Mouse (Mus musculus) gastrocnemius, postnatal 36 days (tissue): Measurements from ENCODE around the gene Zfp583. TPM values are rescaled to one million over a fixed set of nuclear protein-coding genes. Genes with fewer than 3 reads are reported as not detected.

Experiments
- DNase-seq, 2 experiments: peaks; one replicate each; pipeline ENCODE4 v3.0.0; 2022
- intact Hi-C: fragments of 180-260 bp; cut with DNase I; formaldehyde crosslinking; loops from one replicate; pipeline ENCODE4 v1.15.1; 2025
- total RNA-seq, 2 experiments: library from RNA; stranded (reverse); gene quantifications; 2 replicates each; pipeline ENCODE4 v1.2.3; 2021

Gene Zfp583
- total RNA-seq, 2 experiments from 2014 or later: 0.46 to 0.49 TPM

GRCm38 (mm10) chr7:6286921-6287531 lies 44.1 kb downstream of the Zfp583 start:
- DNase-seq: no peak
- intact Hi-C loops: loop anchor here (5.0 to 10.0 kb wide), 2 partner anchors 45 to 112 kb away; partner anchors contain the start of genes Zfp444 and Zfp583

DNA sequence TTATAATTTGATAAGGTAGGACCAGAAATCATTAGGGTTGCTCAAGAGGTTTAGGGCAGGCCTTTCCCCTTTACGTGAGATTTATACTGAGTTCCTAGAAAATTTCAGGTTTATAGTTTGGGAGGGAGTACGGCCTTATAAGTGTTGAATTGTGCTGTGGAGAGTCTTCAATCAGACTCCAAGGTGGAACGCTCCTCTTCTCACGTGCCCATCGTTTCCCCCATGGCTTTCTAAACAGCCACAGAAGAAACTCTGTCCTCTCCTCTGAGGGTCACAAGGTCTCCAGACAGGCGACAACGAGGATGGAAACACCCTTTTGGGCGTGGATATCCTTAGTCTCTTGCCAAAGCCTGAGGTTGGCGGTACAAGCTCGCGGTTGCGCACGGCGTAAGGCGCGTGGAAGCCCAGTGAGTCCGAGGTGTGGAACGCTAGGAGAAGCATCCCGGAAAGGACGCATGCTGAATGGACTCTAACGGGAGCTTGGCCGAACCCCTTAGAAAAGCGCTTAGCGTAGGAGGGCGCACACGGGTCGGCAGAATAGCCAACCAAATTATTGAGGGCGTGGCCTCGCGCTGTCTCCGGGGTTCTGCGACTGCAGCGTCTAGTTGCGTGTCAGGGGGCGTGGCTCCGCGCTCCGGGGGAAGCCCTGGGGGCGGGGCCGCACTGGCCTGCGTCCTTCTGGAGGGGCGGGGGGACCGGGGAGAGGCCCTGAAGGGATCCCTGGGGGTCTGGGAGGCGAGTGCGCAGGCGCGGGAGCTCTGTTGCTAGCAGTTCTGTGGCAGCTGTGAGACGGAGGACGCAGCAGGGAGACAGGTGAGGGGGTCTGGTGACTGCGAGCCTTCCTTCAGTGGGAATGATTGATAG lies 45.0 kb downstream of the Zfp583 start, which contains the start of gene Zfp667:
Gene Zfp667 (plus strand): TSS at position 738 of the 864 bp plus-strand sequence.
- intact Hi-C loops: loop anchor here (5.0 to 10.0 kb wide), 2 partner anchors 46 to 111 kb away; partner anchors contain the start of genes Zfp444 and Zfp583
- DNase-seq: peak; percentile 95 to 98

DNA sequence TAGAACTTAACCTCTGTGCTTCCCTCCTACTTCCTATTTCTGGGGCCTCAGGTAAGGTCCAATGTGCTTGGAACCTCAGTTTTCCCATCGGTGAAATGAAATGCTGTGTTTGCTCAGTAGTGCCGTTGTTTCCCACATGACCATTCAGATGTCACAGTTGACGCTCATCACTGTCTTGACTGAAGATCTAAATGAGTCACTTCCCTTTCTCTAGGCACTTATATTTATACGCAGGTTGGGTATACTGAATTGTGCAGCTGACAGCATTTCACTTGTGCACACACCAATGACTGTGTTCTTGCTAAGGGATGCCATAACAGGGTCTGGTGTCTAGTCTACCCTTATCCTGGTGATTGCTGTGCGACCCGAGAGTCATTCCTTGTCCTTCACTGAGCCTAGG lies 45.7 kb downstream of the Zfp583 start:
- DNase-seq: no peak
- intact Hi-C loops: loop anchor here (5.0 to 10.0 kb wide), 2 partner anchors 47 to 111 kb away; partner anchors contain the start of genes Zfp444 and Zfp583

DNA sequence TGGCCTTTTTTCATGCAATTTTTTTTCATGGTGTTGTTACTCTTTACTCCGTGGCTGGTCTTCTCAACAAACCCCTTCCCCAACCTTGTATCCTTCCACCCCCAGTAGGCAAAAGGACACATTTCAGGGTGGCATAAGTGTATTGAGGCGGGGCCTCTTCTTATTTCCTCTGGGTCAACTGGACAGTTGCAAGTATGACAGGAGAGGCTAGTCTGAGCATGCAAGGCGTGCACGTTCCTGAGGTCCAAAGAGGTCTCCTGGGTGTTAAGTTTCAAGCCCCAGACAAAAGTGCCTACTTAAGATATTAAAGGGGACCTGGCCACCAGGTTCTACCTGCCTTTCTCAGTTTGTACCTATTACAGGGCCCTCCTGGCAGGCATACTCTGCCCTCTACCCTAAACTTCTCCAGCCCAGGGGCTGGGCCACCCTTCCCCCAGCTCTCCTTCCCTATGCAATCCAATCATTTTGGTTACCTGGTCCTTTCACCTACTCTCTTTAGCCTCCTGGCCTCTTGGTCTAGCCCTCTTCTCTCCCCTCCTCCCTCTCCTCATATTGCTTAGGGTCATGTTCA lies 46.6 kb downstream of the Zfp583 start:
- intact Hi-C loops: loop anchor here (5.0 to 10.0 kb wide), 2 partner anchors 48 to 110 kb away; partner anchors contain the start of genes Zfp444 and Zfp583
- DNase-seq: no peak

DNA sequence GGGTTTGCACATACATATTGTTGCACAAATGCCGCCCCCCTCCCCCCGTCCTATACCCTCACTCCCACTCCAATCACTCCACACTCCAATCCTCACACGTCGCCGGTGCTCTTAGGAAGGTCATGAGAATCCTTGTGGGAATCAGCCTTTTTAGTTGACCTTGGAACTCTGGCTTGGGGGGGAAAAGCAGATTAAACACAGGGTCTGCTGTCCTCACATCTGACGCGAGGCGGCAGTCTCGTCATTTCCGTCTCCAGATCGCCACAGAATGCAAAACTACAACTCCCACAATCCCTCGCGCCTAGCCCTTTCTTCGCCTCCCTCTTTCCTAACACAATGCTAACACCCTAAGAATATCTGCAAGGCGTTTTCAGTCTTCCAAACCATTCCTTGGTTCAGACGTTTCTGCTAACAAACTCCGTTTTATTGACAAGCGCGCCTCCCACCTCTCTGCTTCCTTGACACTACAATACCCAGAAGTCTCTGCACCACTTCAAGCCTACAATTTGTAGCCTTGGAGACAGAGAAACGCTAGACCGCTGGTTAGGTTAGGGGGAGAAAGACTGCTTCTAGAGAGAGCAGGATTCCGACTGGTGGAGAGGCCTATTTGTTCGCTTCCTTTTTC lies 47.5 kb downstream of the Zfp583 start:
- peak; percentile 44 to 52 for DNase-seq
- intact Hi-C loops: loop anchor here (10.0 kb wide), 1 partner anchor 109 kb away; the partner anchor contains the start of gene Zfp444

- intact Hi-C loops: loop anchor here (10.0 kb wide), 1 partner anchor 108 kb away; the partner anchor contains the start of gene Zfp444
- peak in 1 of 2 experiments; percentile 46 for DNase-seq
Measured at GRCm38 (mm10) chr7:6282749-6283148, 48.3 kb downstream of the Zfp583 start.

- intact Hi-C loops: loop anchor here (1.0 kb wide), 1 partner anchor 34 kb away; no protein-coding TSS in a partner anchor
- DNase-seq: no peak
Measured at GRCm38 (mm10) chr7:6277906-6278305, 53.2 kb downstream of the Zfp583 start.

- DNase-seq: no peak
- intact Hi-C loops: no loop called here
Measured at GRCm38 (mm10) chr7:6265695-6266094, 65.4 kb downstream of the Zfp583 start.

Other genes starting within 250 kb of the Zfp583 start
- gene Zfp787, start 175.3 kb downstream of the Zfp583 start, total RNA-seq: 10 to 100 TPM; 26.1 to 29.2 TPM
- gene Zfp444, start 159.1 kb downstream of the Zfp583 start, total RNA-seq: 1 to 10 TPM; 7.2 to 8.3 TPM
- gene Galp, start 134.2 kb downstream of the Zfp583 start, total RNA-seq: not detected
- not detected for gene Zscan5b, start 109.0 kb downstream of the Zfp583 start, total RNA-seq
- not detected for gene Epp13, start 78.6 kb downstream of the Zfp583 start, total RNA-seq
- gene Zfp667, start 44.7 kb downstream of the Zfp583 start, total RNA-seq: 1 to 10 TPM; 3.5 to 3.6 TPM
- gene Gm3854, start 12.5 kb upstream of the Zfp583 start, total RNA-seq: under 1 TPM; 0.18 to 0.32 TPM
- 1 to 10 TPM; 1.4 to 2.2 TPM for gene Zfp78, start 32.0 kb upstream of the Zfp583 start, total RNA-seq
- gene Zfp28, start 52.0 kb upstream of the Zfp583 start, total RNA-seq: 1 to 10 TPM in 1 of 2 experiments, under 1 TPM in 1; 0.77 to 1.2 TPM
- under 1 TPM in 1 of 2 experiments, not detected in 1; 0.32 TPM for gene Smim17, start 67.4 kb upstream of the Zfp583 start, total RNA-seq
- not detected for gene Gm20715, start 79.0 kb upstream of the Zfp583 start, total RNA-seq
- gene Olfr1344, start 107.4 kb upstream of the Zfp583 start, total RNA-seq: not detected
- not detected for gene Olfr1336, start 124.9 kb upstream of the Zfp583 start, total RNA-seq
- gene Olfr1346, start 135.8 kb upstream of the Zfp583 start, total RNA-seq: not detected
- not detected for gene Olfr5, start 155.7 kb upstream of the Zfp583 start, total RNA-seq
- not detected for gene Olfr1347, start 168.5 kb upstream of the Zfp583 start, total RNA-seq
- not detected for gene Olfr1348, start 177.5 kb upstream of the Zfp583 start, total RNA-seq
- gene Olfr1349, start 191.7 kb upstream of the Zfp583 start, total RNA-seq: not detected
- not detected for gene Olfr1350, start 233.6 kb upstream of the Zfp583 start, total RNA-seq